In genomic region chr1:133356330-133356729, GRCm38 (mm10) we compare ENCODE assay signal across 29 mouse cellular contexts. TPM values are rescaled to one million over a fixed set of nuclear protein-coding genes. Genes with fewer than 3 reads are reported as not detected.
A peak's percentile ranks its signal among the peaks of the same experiment; 100 is the strongest.
DNase-seq lines count a peak whose midpoint lies in the region; ATAC-seq and TF ChIP-seq lines count a peak whose summit lies in the region.
"Had no signal": no experiment of that assay in that cellular context is flagged by ENCODE, and none has a peak within 500 bp of the region (broad histone marks: within the 10 kb centered on the region; RNA-seq: fewer than 3 reads in every experiment).

No protein-coding gene starts in this region.

- no peak for TF ChIP-seq CTCF in gastrocnemius, adult 2 months (IDR thresholded peaks at IDR 0.05)
- TF ChIP-seq CTCF in stomach, postnatal 0 days (IDR thresholded peaks at IDR 0.05; ENCODE audit: low read depth), result no peak

- no peak overlapping the region for H3K9ac ChIP-seq in stomach, postnatal 0 days (ENCODE audit: low read length)
- H3K9ac ChIP-seq: embryonic facial prominence, embryonic 15.5 days; forebrain, embryonic 15.5 days; hindbrain, embryonic 13.5 days had no signal

- H3K36me3 ChIP-seq in stomach, postnatal 0 days (ENCODE audit: control insufficient read depth, insufficient read depth, low read length), result no peaks in the 10 kb centered on the region
- no peaks in the 10 kb centered on the region for H3K36me3 ChIP-seq in heart, embryonic 10.5 days
- H3K36me3 ChIP-seq: embryonic facial prominence, embryonic 15.5 days; forebrain, embryonic 10.5 days; forebrain, embryonic 15.5 days; G1E; hindbrain, embryonic 13.5 days had no signal

- intact Hi-C loops in gastrocnemius, adult 2 months (cut with DNase I), result no loop called here
- intact Hi-C loops in gastrocnemius, postnatal 36 days (cut with DNase I), result no loop called here

- TF ChIP-seq EP300 in stomach, postnatal 0 days (optimal IDR thresholded peaks at IDR 0.05), result no peak

- H3K27me3 ChIP-seq in stomach, postnatal 0 days (ENCODE audit: control insufficient read depth, insufficient read depth, low read length), result no peaks in the 10 kb centered on the region
- peaks cover 76% of the 10 kb centered on the region for H3K27me3 ChIP-seq in heart, embryonic 10.5 days (ENCODE audit: insufficient read depth, poor library complexity, severe bottlenecking)
- H3K27me3 ChIP-seq: embryonic facial prominence, embryonic 15.5 days; forebrain, embryonic 15.5 days had no signal

- peak; percentile 13 for DNase-seq in gastrocnemius, adult 2 months
- DNase-seq in gastrocnemius, postnatal 36 days, result no peak
- peak; percentile 84 for DNase-seq in A20 (ENCODE audit: low read depth, low spot score)
- DNase-seq in stomach, postnatal 0 days (ENCODE audit: low spot score), result peak; percentile 11
- DNase-seq in left cerebral cortex, adult 11 months (ENCODE audit: low spot score), result no peak
- DNase-seq in heart, embryonic 10.5 days (ENCODE audit: low spot score), result no peak
- DNase-seq: adrenal gland, adult 8-10 months; cerebellum, adult 11 months; cerebellum, adult 8-10 months; embryo, embryonic 11 days; gastrocnemius, postnatal 25 days; heart, adult 11 months; heart, postnatal 10 days; heart, postnatal 4 days had no signal

- H3K4me1 ChIP-seq in stomach, postnatal 0 days (replicated peaks; ENCODE audit: control insufficient read depth, insufficient read depth), result no peaks in the 10 kb centered on the region
- H3K4me1 ChIP-seq in heart, embryonic 10.5 days, result peaks cover 22% of the 10 kb centered on the region

- H3K4me3 ChIP-seq in gastrocnemius, adult 2 months, result no peak overlapping the region
- no peak overlapping the region for H3K4me3 ChIP-seq in stomach, postnatal 0 days (ENCODE audit: low read depth, low read length)
- H3K4me3 ChIP-seq in heart, embryonic 10.5 days, result no peak overlapping the region
- H3K4me3 ChIP-seq: embryonic facial prominence, embryonic 15.5 days; erythroblast, embryonic 14.5 days; forebrain, embryonic 10.5 days; forebrain, embryonic 15.5 days; hindbrain, embryonic 13.5 days had no signal

- H3K27ac ChIP-seq in gastrocnemius, adult 2 months, result no peak overlapping the region
- no peak overlapping the region for H3K27ac ChIP-seq in stomach, postnatal 0 days (replicated peaks)
- no peak overlapping the region for H3K27ac ChIP-seq in heart, embryonic 10.5 days
- H3K27ac ChIP-seq: embryonic facial prominence, embryonic 15.5 days; forebrain, embryonic 10.5 days; forebrain, embryonic 15.5 days; hindbrain, embryonic 13.5 days; hindbrain, postnatal 0 days had no signal

- no peak overlapping the region for H3K4me2 ChIP-seq in stomach, postnatal 0 days (replicated peaks; ENCODE audit: low read depth)
- H3K4me2 ChIP-seq: embryonic facial prominence, embryonic 15.5 days; forebrain, embryonic 15.5 days; hindbrain, embryonic 13.5 days had no signal

- no peaks in the 10 kb centered on the region for H3K9me3 ChIP-seq in stomach, postnatal 0 days (ENCODE audit: control insufficient read depth, low read length)
- H3K9me3 ChIP-seq in heart, embryonic 10.5 days, result no peaks in the 10 kb centered on the region
- H3K9me3 ChIP-seq: embryonic facial prominence, embryonic 15.5 days; forebrain, embryonic 10.5 days; forebrain, embryonic 15.5 days; G1E; hindbrain, embryonic 13.5 days had no signal

- WGBS in stomach, postnatal 0 days, result 64% methylated on average over 8 of the region's 8 CpGs
- WGBS in heart, embryonic 10.5 days, result 62% methylated on average over 8 of the region's 8 CpGs

- peak; percentile 27 for ATAC-seq in neutrophil, adult 5-6 weeks (ENCODE audit: extremely low read depth, insufficient number of reproducible peaks, low FRiP score, poor library complexity, severe bottlenecking)
- ATAC-seq in stomach, postnatal 0 days (ENCODE audit: low FRiP score, low TSS enrichment), result no peak
- ATAC-seq: forebrain, embryonic 15.5 days; hindbrain, postnatal 0 days had no signal

RNA-seq across cellular contexts. Expression of gene Ren1, which starts 6.0 kb away (rescaled TPM):
- under 1 TPM in 1 of 2 experiments, not detected in 1; 0.15 TPM for total RNA-seq in gastrocnemius, adult 2 months (2021)
- total RNA-seq in gastrocnemius, postnatal 36 days (2021), result not detected
- total RNA-seq in neutrophil, adult 5-6 weeks (2017), result not detected in 2 replicates
- 2.9 and 6.1 TPM in 2 replicates for polyA plus RNA-seq in stomach, postnatal 0 days (2015; fragmentation: Nextera tagmentation; extraction: Ambion mirVana)
- 0.11 and 0.34 TPM in 2 replicates for polyA plus RNA-seq in heart, embryonic 10.5 days (2016; fragmentation: Nextera tagmentation; extraction: Ambion mirVana)
- total RNA-seq: common myeloid progenitor, adult 5-6 weeks; G1E; gastrocnemius, postnatal 25 days had no signal
- polyA plus RNA-seq: embryonic facial prominence, embryonic 11.5 days; erythroblast, embryonic 14.5 days; forebrain, embryonic 10.5 days; forebrain, embryonic 15.5 days; frontal cortex, adult 2 months; G1E; heart, embryonic 14.5 days had no signal

RNA-seq across cellular contexts. Expression of gene Etnk2, which starts 7.0 kb away (rescaled TPM):
- under 1 TPM; 0.10 to 0.20 TPM for total RNA-seq in gastrocnemius, adult 2 months (2021)
- total RNA-seq in gastrocnemius, postnatal 36 days (2021), result under 1 TPM in 1 of 2 experiments, not detected in 1; 0.18 TPM
- total RNA-seq in neutrophil, adult 5-6 weeks (2017), result not detected in 2 replicates
- polyA plus RNA-seq in stomach, postnatal 0 days (2015; fragmentation: Nextera tagmentation; extraction: Ambion mirVana), result 2.8 and 4.2 TPM in 2 replicates
- 1.5 and 2.1 TPM in 2 replicates for polyA plus RNA-seq in heart, embryonic 10.5 days (2016; fragmentation: Nextera tagmentation; extraction: Ambion mirVana)
- total RNA-seq: common myeloid progenitor, adult 5-6 weeks had no signal
- polyA plus RNA-seq: erythroblast, embryonic 14.5 days; G1E had no signal

RNA-seq across cellular contexts. Expression of gene Kiss1, which starts 34.7 kb away (rescaled TPM):
- total RNA-seq in gastrocnemius, adult 2 months (2021), result not detected
- total RNA-seq in gastrocnemius, postnatal 36 days (2021), result not detected
- total RNA-seq in neutrophil, adult 5-6 weeks (2017), result not detected in 2 replicates
- not detected in 2 replicates for polyA plus RNA-seq in stomach, postnatal 0 days (2015; fragmentation: Nextera tagmentation; extraction: Ambion mirVana)
- polyA plus RNA-seq in heart, embryonic 10.5 days (2016; fragmentation: Nextera tagmentation; extraction: Ambion mirVana), result not detected in 2 replicates
- total RNA-seq: adrenal gland, adult 8-10 months; adrenal gland, postnatal 4 days; common myeloid progenitor, adult 5-6 weeks; G1E; gastrocnemius, adult 18-20 months; gastrocnemius, postnatal 25 days; heart, postnatal 10 days; heart, postnatal 4 days; hindbrain, postnatal 0 days had no signal
- polyA plus RNA-seq: brain, embryonic 14.5 days; embryonic facial prominence, embryonic 11.5 days; erythroblast, embryonic 14.5 days; forebrain, embryonic 10.5 days; forebrain, embryonic 15.5 days; G1E; heart, embryonic 14.5 days; hindbrain, postnatal 0 days had no signal

RNA-seq across cellular contexts. Expression of gene Golt1a, which starts 46.7 kb away (rescaled TPM):
- total RNA-seq in gastrocnemius, adult 2 months (2021), result not detected
- total RNA-seq in gastrocnemius, postnatal 36 days (2021), result not detected
- total RNA-seq in neutrophil, adult 5-6 weeks (2017), result not detected in 2 replicates
- polyA plus RNA-seq in stomach, postnatal 0 days (2015; fragmentation: Nextera tagmentation; extraction: Ambion mirVana), result 7.6 and 10.8 TPM in 2 replicates
- polyA plus RNA-seq in heart, embryonic 10.5 days (2016; fragmentation: Nextera tagmentation; extraction: Ambion mirVana), result 1.7 TPM in 1 of 2 replicates, not detected in the other
- total RNA-seq: common myeloid progenitor, adult 5-6 weeks; G1E; gastrocnemius, adult 18-20 months; gastrocnemius, postnatal 25 days; heart, postnatal 10 days; heart, postnatal 4 days; hindbrain, postnatal 0 days had no signal
- polyA plus RNA-seq: brain, embryonic 14.5 days; embryonic facial prominence, embryonic 11.5 days; erythroblast, embryonic 14.5 days; forebrain, embryonic 10.5 days; G1E; heart, embryonic 14.5 days; hindbrain, embryonic 13.5 days had no signal

Comparison
In these comparisons a context has a peak if more than half of its experiments do, and no peak if none do; other contexts are left out.
1. DNase-seq: peak in gastrocnemius, adult 2 months (single experiment), A20 (single experiment) and stomach, postnatal 0 days (single experiment); none in gastrocnemius, postnatal 36 days (0 of 2), left cerebral cortex, adult 11 months (single experiment) and heart, embryonic 10.5 days (single experiment).